Mouse (Mus musculus): ENCODE results near the gene Adamtsl1. TPM values are rescaled to one million over a fixed set of nuclear protein-coding genes. Genes with fewer than 3 reads are reported as not detected.

Adamtsl1 gene
- polyA plus RNA-seq, 1 experiment from 2014 or later = 6.9 TPM

DNA sequence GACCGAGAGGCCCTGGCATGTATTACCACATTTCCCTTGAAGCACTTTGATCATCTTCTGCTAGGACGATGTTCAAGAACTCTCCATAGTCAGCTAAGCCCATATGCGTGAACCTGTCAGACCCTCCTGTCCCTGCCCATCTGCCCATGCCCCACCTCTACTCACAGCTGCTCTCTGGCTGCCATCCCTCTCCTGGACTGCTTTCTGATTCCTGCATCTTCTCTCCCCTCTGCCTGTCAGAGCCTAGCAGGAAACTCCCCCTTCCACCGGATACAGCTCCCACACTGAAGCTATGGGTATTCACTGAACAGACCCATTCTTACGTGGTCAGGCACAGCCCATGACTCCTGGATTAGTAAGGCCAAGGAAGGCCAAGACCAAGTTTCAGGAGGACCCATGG lies 812.0 kb downstream of the Adamtsl1 start:
- WGBS = 74% methylated on average over 5 of the region's 5 CpGs
- Histone ChIP-seq H3K27ac (replicated peaks) (no peak overlapping the region; the same call in 1 of the 2 replicates), H3K4me3 (no peak overlapping the region)

DNA sequence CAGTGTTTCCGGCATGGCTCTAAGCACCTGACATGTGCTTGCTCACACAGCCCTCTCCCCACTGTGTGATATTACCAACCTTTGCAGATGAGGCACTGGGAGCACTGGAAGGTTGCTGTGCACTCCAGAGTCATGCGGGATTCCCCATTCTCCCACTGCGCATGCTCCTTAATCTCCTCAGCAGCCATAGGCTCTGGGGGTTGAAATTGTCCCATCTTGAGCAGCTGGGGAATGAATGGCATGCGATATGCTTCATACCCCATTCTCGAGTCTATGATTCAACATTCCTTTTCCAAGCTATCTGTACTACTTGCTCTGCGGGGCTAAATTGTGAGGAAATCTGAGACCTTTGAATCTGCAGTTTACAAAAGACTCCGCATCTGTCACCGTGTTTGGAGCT lies 812.7 kb downstream of the Adamtsl1 start:
- Histone ChIP-seq H3K27me3 (replicated peaks; ENCODE audit: low read depth, poor library complexity, severe bottlenecking) (no peaks in the 10 kb centered on the region), H3K36me3 (replicated peaks) (no peaks in the 10 kb centered on the region), H3K27ac (replicated peaks) (no peak overlapping the region; the same call in 1 of the 2 replicates), H3K4me3 (no peak overlapping the region), H3K4me1 (peaks cover 20% of the 10 kb centered on the region), H3K9me3 (no peaks in the 10 kb centered on the region)
- 71% methylated on average over 8 of the region's 8 CpGs for WGBS
- DNase-seq (ENCODE audit: low spot score) = no peak

More for the DNA sequence above, 812.0 kb downstream of the Adamtsl1 start:
- no peaks in the 10 kb centered on the region for H3K36me3 ChIP-seq (replicated peaks)
- H3K9me3 ChIP-seq = no peaks in the 10 kb centered on the region
- no peaks in the 10 kb centered on the region for H3K27me3 ChIP-seq (replicated peaks; ENCODE audit: low read depth, poor library complexity, severe bottlenecking)
- peaks cover 20% of the 10 kb centered on the region for H3K4me1 ChIP-seq
- no peak for DNase-seq (ENCODE audit: low spot score)

DNA sequence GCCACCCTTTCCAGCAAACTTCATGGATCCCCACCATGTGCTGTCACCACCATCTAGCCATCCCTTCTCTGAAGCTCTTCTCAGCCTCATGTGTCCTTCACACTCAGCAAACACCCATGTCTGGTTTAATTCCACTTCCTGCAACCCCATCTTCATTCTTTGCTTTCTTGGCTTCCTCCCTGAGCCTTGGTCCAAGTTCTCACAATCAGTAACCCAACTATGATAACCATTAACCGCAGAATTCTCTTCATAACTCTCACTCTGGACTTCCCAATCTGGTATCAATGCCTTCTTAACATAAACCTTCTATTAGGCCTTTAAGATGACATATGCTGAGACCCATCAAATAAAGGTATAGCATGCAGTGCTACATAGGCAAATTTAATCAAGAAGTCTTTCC lies 815.5 kb downstream of the Adamtsl1 start:
- H3K27ac ChIP-seq (replicated peaks) = no peak overlapping the region
- H3K4me1 ChIP-seq = peaks cover 19% of the 10 kb centered on the region
- no peaks in the 10 kb centered on the region for H3K9me3 ChIP-seq
- WGBS = 94% methylated on average over 1 of the region's 1 CpGs
- no peaks in the 10 kb centered on the region for H3K36me3 ChIP-seq (replicated peaks)
- no peak overlapping the region for H3K4me3 ChIP-seq
- no peaks in the 10 kb centered on the region for H3K27me3 ChIP-seq (replicated peaks; ENCODE audit: low read depth, poor library complexity, severe bottlenecking)
- no peak for DNase-seq (ENCODE audit: low spot score)

DNA sequence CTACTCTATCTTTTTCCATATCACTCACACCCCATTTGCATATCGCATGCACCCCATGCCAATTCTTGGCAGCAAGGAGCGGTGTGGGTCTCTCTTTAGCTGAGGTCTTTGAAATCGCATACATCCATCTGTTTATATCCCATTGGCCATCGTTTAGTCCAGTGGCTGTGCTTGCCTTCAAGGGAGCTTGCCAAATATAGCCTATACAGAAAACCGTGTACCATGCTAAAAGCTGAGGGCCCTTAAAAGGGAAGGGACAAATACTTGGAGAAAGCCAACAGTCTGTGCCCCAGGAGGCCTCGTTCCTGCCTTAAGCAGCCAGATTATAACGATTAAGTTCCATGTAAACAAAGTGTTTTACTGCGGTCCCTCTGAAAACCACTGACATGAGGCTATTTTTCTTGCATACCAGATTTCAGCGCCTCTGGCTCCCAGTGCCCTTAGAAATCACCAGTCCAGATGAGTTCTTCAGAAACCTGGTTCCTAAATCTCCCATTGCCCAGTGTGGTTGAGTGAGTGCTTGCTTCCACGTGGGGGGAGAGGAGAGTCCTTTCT lies 822.0 kb downstream of the Adamtsl1 start:
- Histone ChIP-seq H3K27ac (replicated peaks) (no peak overlapping the region), H3K4me3 (no peak overlapping the region), H3K36me3 (replicated peaks) (no peaks in the 10 kb centered on the region), H3K4me1 (peaks cover 12% of the 10 kb centered on the region), H3K9me3 (no peaks in the 10 kb centered on the region), H3K27me3 (replicated peaks; ENCODE audit: low read depth, poor library complexity, severe bottlenecking) (no peaks in the 10 kb centered on the region)
- 51% methylated on average over 10 of the region's 10 CpGs for WGBS
- no peak for DNase-seq (ENCODE audit: low spot score)

DNA sequence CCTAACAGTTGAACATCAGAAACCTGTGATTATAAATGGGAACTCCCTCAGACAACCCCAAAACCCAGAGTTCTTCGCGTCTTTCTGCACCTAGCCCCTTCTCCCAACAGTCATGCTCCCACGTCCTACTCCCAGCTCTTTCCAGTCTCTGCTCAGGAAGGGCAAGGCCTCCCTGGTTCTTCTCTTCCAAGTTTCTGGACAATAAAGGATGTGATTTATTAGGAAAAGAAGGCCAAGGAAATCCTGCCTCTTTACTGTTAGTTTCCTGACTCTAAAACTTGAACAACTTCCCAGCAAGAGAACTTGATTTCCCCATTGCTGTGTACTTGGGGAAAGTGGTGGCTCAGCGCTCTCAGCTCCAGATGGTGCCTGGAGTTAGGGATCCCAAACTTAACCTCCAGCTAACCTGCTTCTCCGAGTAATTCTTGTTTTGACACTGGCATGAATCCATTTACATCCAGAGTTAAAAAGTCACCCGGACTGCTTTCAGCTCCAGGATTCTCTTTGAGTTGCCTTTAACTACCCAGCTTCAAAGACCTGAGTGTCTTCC lies 823.3 kb downstream of the Adamtsl1 start:
- no peaks in the 10 kb centered on the region; the same call in 1 of the 2 replicates for H3K36me3 ChIP-seq (replicated peaks)
- H3K9me3 ChIP-seq = peaks cover 2% of the 10 kb centered on the region; the same call in 1 of the 2 replicates
- no peak overlapping the region for H3K4me3 ChIP-seq
- no peaks in the 10 kb centered on the region for H3K27me3 ChIP-seq (replicated peaks; ENCODE audit: low read depth, poor library complexity, severe bottlenecking)
- 84% methylated on average over 6 of the region's 6 CpGs for WGBS
- H3K4me1 ChIP-seq = peaks cover 18% of the 10 kb centered on the region
- no peak overlapping the region for H3K27ac ChIP-seq (replicated peaks)
- DNase-seq (ENCODE audit: low spot score) = no peak

DNA sequence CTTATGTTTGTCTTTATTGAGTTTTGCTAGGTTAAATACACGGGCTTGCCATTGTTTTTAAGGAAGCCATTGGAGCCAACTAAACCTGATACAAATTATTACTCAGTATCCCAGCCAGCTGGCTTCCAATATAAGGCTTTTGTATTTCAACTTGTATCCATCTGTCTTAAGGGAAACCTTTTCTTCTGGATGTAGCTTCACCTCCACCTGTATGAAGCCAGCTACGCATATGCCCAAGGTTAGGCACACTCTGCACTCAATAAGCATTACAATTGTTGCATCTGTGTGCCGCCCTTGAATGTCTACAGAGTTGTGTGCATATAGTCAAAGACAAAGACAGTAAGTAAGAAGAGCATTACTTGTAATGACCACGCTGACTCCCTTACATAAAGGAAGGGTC lies 835.4 kb downstream of the Adamtsl1 start:
- DNase-seq (ENCODE audit: low spot score) = no peak
- 88% methylated on average over 4 of the region's 4 CpGs for WGBS
- Histone ChIP-seq H3K4me3 (no peak overlapping the region), H3K9me3 (no peaks in the 10 kb centered on the region), H3K27ac (replicated peaks) (no peak overlapping the region), H3K4me1 (no peaks in the 10 kb centered on the region), H3K36me3 (replicated peaks) (no peaks in the 10 kb centered on the region), H3K27me3 (replicated peaks; ENCODE audit: low read depth, poor library complexity, severe bottlenecking) (no peaks in the 10 kb centered on the region)

DNA sequence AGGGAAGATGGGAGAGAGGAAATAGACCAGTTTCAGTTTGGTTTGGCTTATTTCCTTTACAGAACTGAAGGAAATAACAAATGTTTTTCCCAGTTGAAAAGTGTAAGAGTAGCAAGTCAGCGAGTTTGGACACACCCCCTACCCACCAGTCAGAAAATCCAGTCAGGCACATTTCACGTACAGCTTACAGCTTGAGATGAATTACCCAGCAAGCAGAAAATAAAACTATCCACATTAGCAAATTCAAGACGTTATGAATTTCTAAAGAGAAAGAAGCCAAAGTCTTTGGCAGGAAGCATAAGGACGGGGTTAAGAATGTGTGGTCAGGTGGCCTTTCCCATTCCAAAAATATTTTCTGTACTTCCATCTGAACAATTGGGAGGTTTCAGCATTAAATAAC lies 838.1 kb downstream of the Adamtsl1 start:
- H3K36me3 ChIP-seq (replicated peaks) = no peaks in the 10 kb centered on the region
- DNase-seq (ENCODE audit: low spot score) = no peak
- WGBS = 90% methylated on average over 4 of the region's 4 CpGs
- no peaks in the 10 kb centered on the region for H3K27me3 ChIP-seq (replicated peaks; ENCODE audit: low read depth, poor library complexity, severe bottlenecking)
- H3K4me3 ChIP-seq = no peak overlapping the region
- H3K4me1 ChIP-seq = no peaks in the 10 kb centered on the region
- no peaks in the 10 kb centered on the region for H3K9me3 ChIP-seq
- no peak overlapping the region for H3K27ac ChIP-seq (replicated peaks)

DNA sequence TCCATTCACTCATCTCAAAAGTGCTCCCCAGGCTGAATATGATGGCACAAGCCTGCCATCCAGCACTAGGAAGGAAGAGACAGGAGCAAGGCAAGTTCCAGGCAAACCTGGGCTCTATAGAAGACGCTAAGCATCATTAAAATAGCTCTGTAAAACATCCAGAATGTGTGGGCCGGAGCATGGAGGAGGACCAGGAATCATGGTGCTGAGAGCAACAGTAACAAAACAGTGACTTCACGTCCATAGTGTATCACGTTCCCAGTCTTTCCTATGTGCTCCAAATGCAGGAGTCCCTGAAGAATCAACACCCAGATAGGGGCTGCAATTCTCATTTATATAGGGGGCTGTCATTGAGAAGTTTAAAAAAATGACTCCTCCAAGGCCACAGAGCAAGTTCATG lies 839.6 kb downstream of the Adamtsl1 start:
- H3K27ac ChIP-seq (replicated peaks) = no peak overlapping the region
- 89% methylated on average over 4 of the region's 4 CpGs for WGBS
- H3K36me3 ChIP-seq (replicated peaks) = no peaks in the 10 kb centered on the region
- H3K4me3 ChIP-seq = no peak overlapping the region
- no peaks in the 10 kb centered on the region for H3K9me3 ChIP-seq
- no peaks in the 10 kb centered on the region for H3K27me3 ChIP-seq (replicated peaks; ENCODE audit: low read depth, poor library complexity, severe bottlenecking)
- no peaks in the 10 kb centered on the region for H3K4me1 ChIP-seq
- DNase-seq (ENCODE audit: low spot score) = no peak

DNA sequence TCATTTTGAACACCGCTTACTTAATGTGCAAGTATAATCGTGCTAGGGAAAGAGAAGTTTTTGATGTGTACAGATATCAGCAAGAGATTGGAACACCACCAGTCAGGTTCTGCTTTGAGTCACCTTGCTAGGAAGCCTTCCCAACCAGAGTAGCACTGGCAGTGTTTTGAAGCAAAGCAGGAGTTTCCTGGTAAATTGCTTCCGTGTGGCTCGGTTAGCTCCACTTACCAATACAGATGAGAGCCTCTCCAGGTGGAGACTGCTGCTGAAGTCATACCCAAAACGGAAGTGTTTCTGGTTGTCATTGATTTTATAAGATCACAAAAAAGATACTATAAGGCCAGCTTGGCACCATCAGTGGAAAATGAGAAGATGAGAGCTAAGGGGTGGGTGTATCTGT lies 845.4 kb downstream of the Adamtsl1 start:
- Histone ChIP-seq H3K4me1 (no peaks in the 10 kb centered on the region), H3K27me3 (replicated peaks; ENCODE audit: low read depth, poor library complexity, severe bottlenecking) (no peaks in the 10 kb centered on the region), H3K9me3 (no peaks in the 10 kb centered on the region), H3K36me3 (replicated peaks) (no peaks in the 10 kb centered on the region), H3K4me3 (no peak overlapping the region), H3K27ac (replicated peaks) (no peak overlapping the region)
- WGBS = 85% methylated on average over 5 of the region's 5 CpGs
- peak; percentile 25 for DNase-seq (ENCODE audit: low spot score)

DNA sequence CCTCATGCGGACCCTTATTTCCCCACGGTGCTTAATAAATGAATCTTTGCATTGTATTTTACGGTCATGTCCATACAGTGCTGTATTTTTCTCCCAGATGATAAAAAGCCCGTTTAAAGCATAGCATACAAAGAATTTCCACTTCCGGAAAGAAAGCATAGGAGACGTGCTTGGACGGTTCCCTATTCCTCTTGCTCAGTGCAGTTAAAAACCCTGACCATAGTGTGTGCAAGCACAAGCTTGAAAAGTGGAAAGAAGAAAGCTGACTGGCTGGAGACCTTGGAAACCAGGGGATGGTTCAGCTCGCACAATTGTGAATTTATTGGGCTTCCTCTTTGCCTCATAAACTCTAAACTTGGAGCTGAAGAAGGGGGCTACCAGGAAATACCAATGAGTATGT lies 855.1 kb downstream of the Adamtsl1 start:
- 89% methylated on average over 8 of the region's 8 CpGs for WGBS
- H3K4me1 ChIP-seq = no peaks in the 10 kb centered on the region
- no peak for DNase-seq (ENCODE audit: low spot score)

DNA sequence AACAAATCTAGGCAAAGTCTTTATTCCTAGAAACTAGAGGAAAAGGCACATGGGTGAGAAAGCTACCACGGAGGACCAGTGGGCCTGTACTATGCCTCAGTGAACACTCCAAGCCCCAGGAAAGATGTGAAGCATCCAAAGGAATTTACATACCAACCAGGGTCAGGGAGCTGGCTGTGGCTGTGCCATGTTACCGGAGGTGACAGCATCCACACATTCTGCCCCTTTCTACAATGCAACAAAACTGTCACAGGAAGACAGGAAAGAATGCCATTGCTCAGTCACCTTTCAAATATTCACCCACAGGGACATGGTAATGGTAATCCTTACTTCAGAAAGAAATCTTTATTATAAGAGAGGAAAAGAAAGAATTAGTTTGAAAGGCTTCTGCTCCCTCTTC lies 859.2 kb downstream of the Adamtsl1 start:
- no peaks in the 10 kb centered on the region for H3K4me1 ChIP-seq
- 82% methylated on average over 2 of the region's 2 CpGs for WGBS
- no peaks in the 10 kb centered on the region for H3K27me3 ChIP-seq (replicated peaks; ENCODE audit: low read depth, poor library complexity, severe bottlenecking)

More for the DNA sequence above, 855.1 kb downstream of the Adamtsl1 start:
- H3K4me3 ChIP-seq = no peak overlapping the region
- no peaks in the 10 kb centered on the region for H3K9me3 ChIP-seq
- no peaks in the 10 kb centered on the region for H3K36me3 ChIP-seq (replicated peaks)
- H3K27ac ChIP-seq (replicated peaks) = no peak overlapping the region
- H3K27me3 ChIP-seq (replicated peaks; ENCODE audit: low read depth, poor library complexity, severe bottlenecking) = no peaks in the 10 kb centered on the region

DNA sequence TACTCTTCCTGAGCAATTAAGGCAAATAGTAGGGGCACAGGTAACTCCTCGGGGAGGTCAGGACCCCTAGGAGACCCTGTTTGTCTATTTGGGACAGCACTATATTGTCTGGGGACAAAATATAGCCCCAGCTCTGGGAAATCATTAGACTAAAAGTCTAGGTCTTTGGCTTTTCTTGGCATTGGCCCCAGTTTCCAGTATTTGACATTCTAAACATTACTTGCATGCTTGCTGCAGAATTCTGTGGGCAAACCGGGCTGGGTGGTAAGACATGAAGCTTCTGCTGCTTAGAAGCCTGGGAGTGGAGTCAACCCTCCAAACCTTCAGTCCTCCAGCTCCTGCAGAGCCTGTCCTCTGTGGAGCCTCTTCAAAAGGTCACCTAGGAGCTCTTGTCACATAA lies 869.2 kb downstream of the Adamtsl1 start:
- Histone ChIP-seq H3K27ac (replicated peaks) (no peak overlapping the region), H3K4me3 (no peak overlapping the region), H3K36me3 (replicated peaks) (no peaks in the 10 kb centered on the region), H3K9me3 (no peaks in the 10 kb centered on the region), H3K27me3 (replicated peaks; ENCODE audit: low read depth, poor library complexity, severe bottlenecking) (no peaks in the 10 kb centered on the region), H3K4me1 (no peaks in the 10 kb centered on the region)
- whole genome bisulfite sequencing = 86% methylated on average over 2 of the region's 2 CpGs
- DNase-seq (ENCODE audit: low spot score) = no peak

More for the DNA sequence above, 859.2 kb downstream of the Adamtsl1 start:
- Histone ChIP-seq H3K4me3 (no peak overlapping the region), H3K9me3 (no peaks in the 10 kb centered on the region), H3K27ac (replicated peaks) (no peak overlapping the region), H3K36me3 (replicated peaks) (no peaks in the 10 kb centered on the region)
- no peak for DNase-seq (ENCODE audit: low spot score)

DNA sequence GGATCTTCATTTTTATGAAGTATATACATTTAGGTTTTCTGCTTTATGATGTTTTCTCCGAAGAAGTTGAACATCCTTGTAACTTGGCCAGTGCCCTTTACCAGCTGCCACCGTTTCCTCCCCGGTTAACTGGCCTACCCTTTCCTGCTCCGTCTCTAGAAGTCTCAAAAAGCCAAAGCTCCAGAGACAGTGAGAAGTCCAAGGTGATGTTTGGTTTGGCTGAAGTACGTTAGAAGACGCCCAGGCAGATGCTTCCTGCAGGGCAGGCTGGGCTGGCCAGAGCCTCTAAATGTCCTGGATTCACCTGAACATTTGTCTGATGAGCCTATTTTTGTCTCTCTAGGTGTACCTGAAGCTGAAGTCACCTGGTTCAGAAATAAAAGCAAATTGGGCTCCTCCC lies 871.1 kb downstream of the Adamtsl1 start:
- WGBS = 89% methylated on average over 6 of the region's 6 CpGs
- no peaks in the 10 kb centered on the region for H3K36me3 ChIP-seq (replicated peaks)
- H3K27ac ChIP-seq (replicated peaks) = no peak overlapping the region
- H3K4me3 ChIP-seq = no peak overlapping the region
- no peak for DNase-seq (ENCODE audit: low spot score)
- peaks cover 6% of the 10 kb centered on the region for H3K4me1 ChIP-seq
- no peaks in the 10 kb centered on the region for H3K27me3 ChIP-seq (replicated peaks; ENCODE audit: low read depth, poor library complexity, severe bottlenecking)
- H3K9me3 ChIP-seq = no peaks in the 10 kb centered on the region
